Comparison of ENCODE assay signal across 19 mouse cellular contexts in genomic region chr7:132493632-132494031, GRCm38 (mm10).
A peak's percentile ranks its signal among the peaks of the same experiment; 100 is the strongest.
DNase-seq lines count a peak whose midpoint lies in the region; ATAC-seq and TF ChIP-seq lines count a peak whose summit lies in the region.
"Had no signal": no experiment of that assay in that cellular context is flagged by ENCODE, and none has a peak within 500 bp of the region (broad histone marks: within the 10 kb centered on the region; RNA-seq: fewer than 3 reads in every experiment).

No protein-coding gene starts in this region.

- H3K27me3 ChIP-seq in forebrain, embryonic 10.5 days (ENCODE audit: poor library complexity, severe bottlenecking) = no peaks in the 10 kb centered on the region
- no peaks in the 10 kb centered on the region for H3K27me3 ChIP-seq in forebrain, embryonic 15.5 days
- peaks cover under 1% of the 10 kb centered on the region; the same call in 1 of the 2 replicates for H3K27me3 ChIP-seq in liver, embryonic 13.5 days
- H3K27me3 ChIP-seq: hindbrain, embryonic 12.5 days; neural tube, embryonic 13.5 days had no signal

- DNase-seq in forebrain, embryonic 10.5 days (ENCODE audit: extremely low spot score, low spot score) = no peak
- DNase-seq in 416B (ENCODE audit: low read depth) (peak; percentile 35), MN1 (ENCODE audit: low spot score) (no peak)
- DNase-seq in liver, embryonic 13.5 days = peak; percentile 75
- no peak for DNase-seq in kidney, postnatal 10 days
- DNase-seq in layer of hippocampus, adult 2 months (ENCODE audit: low spot score in 2 of 2) = no peak
- DNase-seq: cerebellum, adult 8-10 months; gastrocnemius, postnatal 25 days; kidney, adult 8-10 months; layer of hippocampus, postnatal 36 days; lung, embryonic 14.5 days; right cerebral cortex, postnatal 4 days; thymus, postnatal 14 days had no signal

- 79% methylated on average over 3 of the region's 3 CpGs for WGBS in forebrain, embryonic 10.5 days
- WGBS in forebrain, embryonic 15.5 days = 72% methylated on average over 3 of the region's 3 CpGs
- WGBS in liver, embryonic 13.5 days (ENCODE audit: insufficient replicate concordance) = 14% methylated on average over 3 of the region's 3 CpGs

- no peaks in the 10 kb centered on the region for H3K9me3 ChIP-seq in forebrain, embryonic 10.5 days
- H3K9me3 ChIP-seq in forebrain, embryonic 15.5 days = no peaks in the 10 kb centered on the region
- no peaks in the 10 kb centered on the region for H3K9me3 ChIP-seq in liver, embryonic 13.5 days (replicated peaks)
- H3K9me3 ChIP-seq: heart, embryonic 15.5 days; hindbrain, embryonic 12.5 days; limb, embryonic 10.5 days; neural tube, embryonic 13.5 days had no signal

- H3K27ac ChIP-seq in forebrain, embryonic 10.5 days = 0 out of 2 replicates have a peak overlapping the region, but pooled peaks have one; percentile 30
- no peak overlapping the region for H3K27ac ChIP-seq in forebrain, embryonic 15.5 days (replicated peaks)
- peak overlapping the region; percentile 96 for H3K27ac ChIP-seq in liver, embryonic 13.5 days
- H3K27ac ChIP-seq in layer of hippocampus, adult 2 months = no peak overlapping the region
- H3K27ac ChIP-seq: heart, embryonic 15.5 days; hindbrain, embryonic 12.5 days; limb, embryonic 10.5 days; neural tube, embryonic 13.5 days had no signal

- no peak overlapping the region for H3K9ac ChIP-seq in forebrain, embryonic 15.5 days (replicated peaks)
- H3K9ac ChIP-seq in liver, embryonic 13.5 days = peak overlapping the region; percentile 62
- H3K9ac ChIP-seq: heart, embryonic 15.5 days; hindbrain, embryonic 12.5 days; lung, embryonic 14.5 days; neural tube, embryonic 13.5 days had no signal

- H3K4me1 ChIP-seq in forebrain, embryonic 10.5 days = no peaks in the 10 kb centered on the region
- H3K4me1 ChIP-seq in forebrain, embryonic 15.5 days = no peaks in the 10 kb centered on the region
- peaks cover 50% of the 10 kb centered on the region for H3K4me1 ChIP-seq in liver, embryonic 13.5 days (replicated peaks)

- H3K4me2 ChIP-seq in forebrain, embryonic 15.5 days (replicated peaks) = no peak overlapping the region
- peak overlapping the region; percentile 63 for H3K4me2 ChIP-seq in liver, embryonic 13.5 days
- H3K4me2 ChIP-seq: heart, embryonic 15.5 days; hindbrain, embryonic 12.5 days; lung, embryonic 14.5 days; neural tube, embryonic 13.5 days had no signal

- no peak for TF ChIP-seq CTCF in layer of hippocampus, adult 2 months (conservative IDR thresholded peaks at IDR 0.05)

- ATAC-seq in forebrain, embryonic 15.5 days (replicated peaks) = no peak
- ATAC-seq in erythroblast, adult 5-6 weeks (replicated peaks; ENCODE audit: low FRiP score, poor library complexity, severe bottlenecking) = peak; percentile 41; the same call in 1 of the 2 replicates
- ATAC-seq in liver, embryonic 13.5 days (ENCODE audit: low read depth) = peak; percentile 90

- no peaks in the 10 kb centered on the region for H3K36me3 ChIP-seq in forebrain, embryonic 10.5 days (replicated peaks)
- H3K36me3 ChIP-seq in forebrain, embryonic 15.5 days = no peaks in the 10 kb centered on the region
- no peaks in the 10 kb centered on the region for H3K36me3 ChIP-seq in liver, embryonic 13.5 days
- H3K36me3 ChIP-seq: heart, embryonic 15.5 days; hindbrain, embryonic 12.5 days; limb, embryonic 10.5 days; neural tube, embryonic 13.5 days had no signal

- no peak overlapping the region for H3K4me3 ChIP-seq in forebrain, embryonic 10.5 days
- H3K4me3 ChIP-seq in forebrain, embryonic 15.5 days = no peak overlapping the region
- H3K4me3 ChIP-seq in liver, embryonic 13.5 days (replicated peaks) = peak overlapping the region; percentile 14
- no peak overlapping the region for H3K4me3 ChIP-seq in layer of hippocampus, adult 2 months
- H3K4me3 ChIP-seq: heart, embryonic 15.5 days; hindbrain, embryonic 12.5 days; limb, embryonic 10.5 days; neural tube, embryonic 13.5 days had no signal

Comparison
In these comparisons a context has a peak if more than half of its experiments do, and no peak if none do; other contexts are left out.
1. H3K27ac ChIP-seq: peak in forebrain, embryonic 10.5 days (single experiment) and liver, embryonic 13.5 days (single experiment); none in forebrain, embryonic 15.5 days (single experiment) and layer of hippocampus, adult 2 months (single experiment).
2. DNase-seq: peak in 416B (single experiment) and liver, embryonic 13.5 days (single experiment); none in forebrain, embryonic 10.5 days (single experiment), MN1 (single experiment), kidney, postnatal 10 days (single experiment) and layer of hippocampus, adult 2 months (0 of 2).